In genomic region chr8:110091869-110092268, GRCm38 (mm10) we compare ENCODE assay signal across 23 mouse cellular contexts. TPM values are rescaled to one million over a fixed set of nuclear protein-coding genes. Genes with fewer than 3 reads are reported as not detected.
A peak's percentile ranks its signal among the peaks of the same experiment; 100 is the strongest.
DNase-seq lines count a peak whose midpoint lies in the region; ATAC-seq lines count a peak whose summit lies in the region.
"Had no signal": no experiment of that assay in that cellular context is flagged by ENCODE, and none has a peak within 500 bp of the region (broad histone marks: within the 10 kb centered on the region; RNA-seq: fewer than 3 reads in every experiment).

No protein-coding gene starts in this region.

- no peaks in the 10 kb centered on the region for H3K4me1 ChIP-seq in lung, embryonic 16.5 days (replicated peaks; ENCODE audit: control insufficient read depth, insufficient read depth, low read length)

- 0 out of 2 replicates have a peak, but pooled peaks have one; percentile 28 for ATAC-seq in lung, embryonic 16.5 days (ENCODE audit: low read depth)
- ATAC-seq in inflammation-experienced regulatory T-cells, adult 6 months = no peak
- ATAC-seq in megakaryocyte-erythroid progenitor cell, adult 5-6 weeks (replicated peaks; ENCODE audit: low FRiP score, low TSS enrichment, poor library complexity, severe bottlenecking) = no peak
- ATAC-seq: Patski had no signal

- no peak overlapping the region for H3K4me3 ChIP-seq in lung, embryonic 16.5 days (ENCODE audit: low read length)
- H3K4me3 ChIP-seq: myocyte had no signal

- DNase-seq in cerebellum, postnatal 14 days = peak; percentile 62 to 71
- DNase-seq in cerebellum, postnatal 25 days = no peak
- peak; percentile 8 for DNase-seq in kidney, postnatal 14 days
- no peak for DNase-seq in kidney, postnatal 25 days
- peak; percentile 32 for DNase-seq in adipocyte (ENCODE audit: low spot score)
- DNase-seq: B cell, adult 2 months; cerebellum, adult 9-11 months; heart, adult 11 months; right cerebral cortex, adult 18-20 months; spleen, adult 18-20 months; thymus, postnatal 4 days had no signal

- no peak overlapping the region for H3K27ac ChIP-seq in lung, embryonic 16.5 days (ENCODE audit: low read length)

- H3K9ac ChIP-seq in lung, embryonic 16.5 days (ENCODE audit: low read length) = no peak overlapping the region

- peaks cover 16% of the 10 kb centered on the region for H3K9me3 ChIP-seq in lung, embryonic 16.5 days (ENCODE audit: control insufficient read depth, low read length)

- 33% methylated on average over 1 of the region's 1 CpGs for WGBS in lung, embryonic 16.5 days

- H3K27me3 ChIP-seq in lung, embryonic 16.5 days (ENCODE audit: control insufficient read depth, insufficient read depth, low read depth, low read length) = no peaks in the 10 kb centered on the region

- peaks cover 19% of the 10 kb centered on the region for H3K36me3 ChIP-seq in lung, embryonic 16.5 days (ENCODE audit: control insufficient read depth, insufficient read depth, low read length)

- H3K4me2 ChIP-seq in lung, embryonic 16.5 days (ENCODE audit: low read depth, low read length) = no peak overlapping the region
- H3K4me2 ChIP-seq: midbrain, embryonic 11.5 days had no signal

RNA-seq across cellular contexts. Expression of gene Gm21964, which starts 9.1 kb away (rescaled TPM):
- not detected in 2 replicates for polyA plus RNA-seq in lung, embryonic 16.5 days (2015; fragmentation: Nextera tagmentation; extraction: Ambion mirVana)
- polyA plus RNA-seq in inflammation-experienced regulatory T-cells, adult 6 months (2017; shearing (Covaris generic)) = not detected
- total RNA-seq in megakaryocyte-erythroid progenitor cell, adult 5-6 weeks (2014; fragmentation: Nextera tagmentation) = not detected in 2 replicates
- total RNA-seq in megakaryocyte-erythroid progenitor cell, adult 5-6 weeks (2017) = not detected in 2 replicates
- total RNA-seq: neutrophil, adult 5-6 weeks had no signal
- polyA plus RNA-seq: embryonic facial prominence, embryonic 11.5 days; heart, embryonic 16.5 days; kidney, embryonic 14.5 days; limb, embryonic 14.5 days; midbrain, embryonic 11.5 days; myocyte; Patski had no signal

RNA-seq across cellular contexts. Expression of gene Gm17720, which starts 10.7 kb away (rescaled TPM):
- polyA plus RNA-seq in lung, embryonic 16.5 days (2015; fragmentation: Nextera tagmentation; extraction: Ambion mirVana) = not detected in 2 replicates
- not detected for polyA plus RNA-seq in inflammation-experienced regulatory T-cells, adult 6 months (2017; shearing (Covaris generic))
- total RNA-seq in megakaryocyte-erythroid progenitor cell, adult 5-6 weeks (2014; fragmentation: Nextera tagmentation) = not detected in 2 replicates
- total RNA-seq in megakaryocyte-erythroid progenitor cell, adult 5-6 weeks (2017) = not detected in 2 replicates
- total RNA-seq: neutrophil, adult 5-6 weeks had no signal
- polyA plus RNA-seq: embryonic facial prominence, embryonic 11.5 days; heart, embryonic 16.5 days; kidney, embryonic 14.5 days; limb, embryonic 14.5 days; midbrain, embryonic 11.5 days; myocyte; Patski; testis, adult 2 months had no signal

RNA-seq across cellular contexts. Expression of gene Zfp612, which starts 12.3 kb away (rescaled TPM):
- polyA plus RNA-seq in lung, embryonic 16.5 days (2015; fragmentation: Nextera tagmentation; extraction: Ambion mirVana) = 6.7 and 7.3 TPM in 2 replicates
- polyA plus RNA-seq in inflammation-experienced regulatory T-cells, adult 6 months (2017; shearing (Covaris generic)) = 1 to 10 TPM; 3.0 to 7.1 (median 4.1) TPM
- 0.27 TPM in 1 of 2 replicates, not detected in the other for total RNA-seq in megakaryocyte-erythroid progenitor cell, adult 5-6 weeks (2014; fragmentation: Nextera tagmentation)
- total RNA-seq in megakaryocyte-erythroid progenitor cell, adult 5-6 weeks (2017) = not detected in 2 replicates
- polyA plus RNA-seq: myocyte had no signal

RNA-seq across cellular contexts. Expression of gene Chst4, which starts 52.3 kb away (rescaled TPM):
- 0.18 and 0.28 TPM in 2 replicates for polyA plus RNA-seq in lung, embryonic 16.5 days (2015; fragmentation: Nextera tagmentation; extraction: Ambion mirVana)
- not detected for polyA plus RNA-seq in inflammation-experienced regulatory T-cells, adult 6 months (2017; shearing (Covaris generic))
- not detected in 2 replicates for total RNA-seq in megakaryocyte-erythroid progenitor cell, adult 5-6 weeks (2014; fragmentation: Nextera tagmentation)
- not detected in 2 replicates for total RNA-seq in megakaryocyte-erythroid progenitor cell, adult 5-6 weeks (2017)
- total RNA-seq: neutrophil, adult 5-6 weeks had no signal
- polyA plus RNA-seq: embryonic facial prominence, embryonic 11.5 days; kidney, embryonic 14.5 days; limb, embryonic 14.5 days; midbrain, embryonic 11.5 days; myocyte; Patski had no signal

Comparison
In these comparisons a context has a peak if more than half of its experiments do, and no peak if none do; other contexts are left out.
1. DNase-seq: peak in cerebellum, postnatal 14 days (2 of 2), kidney, postnatal 14 days (single experiment) and adipocyte (single experiment); none in cerebellum, postnatal 25 days (0 of 2) and kidney, postnatal 25 days (0 of 2).